Mouse (Mus musculus) thymus, adult 2 months (tissue): ENCODE data around the gene Dolpp1.

Experiments
- CTCF ChIP-seq: fragments of 200-500 bp; IDR thresholded peaks from 2 replicates; pipeline ENCODE4 v1.5.1; 2012; ENCODE audit warnings: mild to moderate bottlenecking, control low read depth, low read length, moderate library complexity, borderline replicate concordance; ENCODE audit not compliant: control insufficient read depth, poor library complexity, insufficient read depth; ENCODE audit errors: extremely low read depth
- POLR2A ChIP-seq: fragments of 200-500 bp; IDR thresholded peaks from 2 replicates; pipeline ENCODE4 v1.6.1; 2012; ENCODE audit warnings: mild to moderate bottlenecking, low read length, control low read depth, moderate library complexity; ENCODE audit not compliant: control insufficient read depth, poor library complexity, insufficient read depth; ENCODE audit errors: extremely low read depth

DNA sequence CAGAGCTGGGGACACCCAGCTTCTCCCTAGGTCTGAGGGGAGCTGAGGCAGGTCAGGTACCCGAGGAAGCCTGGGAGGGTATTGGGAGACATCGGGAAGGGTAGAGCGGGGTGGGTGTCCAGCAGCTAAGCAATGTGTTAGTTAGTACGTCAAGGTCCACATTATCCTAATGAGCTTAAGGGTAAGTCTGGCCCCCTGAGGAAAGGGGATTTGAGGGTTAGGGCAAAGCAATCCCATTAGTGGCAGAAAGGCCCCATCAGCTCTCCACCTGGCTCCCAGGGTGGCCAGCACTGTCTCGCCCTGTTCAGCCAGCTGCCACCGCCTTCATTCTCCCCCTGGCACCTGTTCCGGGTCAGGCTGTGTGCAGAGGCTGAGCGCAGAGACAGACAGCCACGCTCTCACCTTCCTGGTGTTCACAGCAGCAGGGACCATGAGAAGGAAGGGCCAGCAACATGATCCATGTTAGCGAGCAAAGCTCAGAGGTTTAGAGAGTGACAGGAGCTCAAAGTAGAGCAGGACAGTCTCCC lies 6.0 kb downstream of the Dolpp1 start:
- no peak for TF ChIP-seq CTCF
- no peak for TF ChIP-seq POLR2A
